18 mouse cellular contexts compared by ENCODE assay signal in genomic region chr2:60135796-60136195, GRCm38 (mm10).
"Had no signal": no experiment of that assay in that cellular context is flagged by ENCODE, and none has a peak within 500 bp of the region (broad histone marks: within the 10 kb centered on the region; RNA-seq: fewer than 3 reads in every experiment).

No protein-coding gene starts in this region.

- H3K36me3 ChIP-seq: kidney, embryonic 15.5 days; limb, embryonic 10.5 days; limb, embryonic 13.5 days; midbrain, embryonic 13.5 days; neural tube, embryonic 13.5 days had no signal

- H3K9me3 ChIP-seq: kidney, embryonic 15.5 days; limb, embryonic 10.5 days; limb, embryonic 13.5 days; midbrain, embryonic 13.5 days; neural tube, embryonic 13.5 days had no signal

- H3K4me2 ChIP-seq: kidney, embryonic 15.5 days; limb, embryonic 13.5 days; lung, embryonic 14.5 days; midbrain, embryonic 13.5 days; neural tube, embryonic 13.5 days had no signal

- DNase-seq: kidney, adult 8-10 months; kidney, postnatal 10 days; kidney, postnatal 36 days; liver, postnatal 0 days; lung, embryonic 14.5 days; retina, postnatal 1 day; thymus, adult 18-20 months; thymus, postnatal 4 days had no signal

- H3K4me1 ChIP-seq: kidney, embryonic 15.5 days; midbrain, embryonic 13.5 days; neural tube, embryonic 13.5 days had no signal

- H3K27me3 ChIP-seq: kidney, embryonic 15.5 days; limb, embryonic 13.5 days; midbrain, embryonic 13.5 days; neural tube, embryonic 13.5 days had no signal

- H3K9ac ChIP-seq: kidney, embryonic 15.5 days; limb, embryonic 13.5 days; liver, embryonic 14.5 days; liver, postnatal 0 days; lung, embryonic 14.5 days; midbrain, embryonic 13.5 days; neural tube, embryonic 13.5 days had no signal

- H3K27ac ChIP-seq: kidney, embryonic 15.5 days; limb, embryonic 10.5 days; limb, embryonic 13.5 days; liver, embryonic 14.5 days; macrophage; midbrain, embryonic 13.5 days; neural tube, embryonic 13.5 days had no signal

- ATAC-seq: liver, postnatal 0 days; lung, postnatal 0 days; midbrain, embryonic 13.5 days; midbrain, embryonic 16.5 days had no signal

- H3K4me3 ChIP-seq: kidney, embryonic 15.5 days; limb, embryonic 10.5 days; limb, embryonic 13.5 days; midbrain, embryonic 13.5 days; myocyte; neural tube, embryonic 13.5 days had no signal
